Mouse (Mus musculus): Measurements from ENCODE around the gene Ksr1. TPM values are rescaled to one million over a fixed set of nuclear protein-coding genes. Genes with fewer than 3 reads are reported as not detected.

Ksr1 gene
- polyA plus RNA-seq (2017; shearing (Covaris generic)), result 4.0 TPM

DNA sequence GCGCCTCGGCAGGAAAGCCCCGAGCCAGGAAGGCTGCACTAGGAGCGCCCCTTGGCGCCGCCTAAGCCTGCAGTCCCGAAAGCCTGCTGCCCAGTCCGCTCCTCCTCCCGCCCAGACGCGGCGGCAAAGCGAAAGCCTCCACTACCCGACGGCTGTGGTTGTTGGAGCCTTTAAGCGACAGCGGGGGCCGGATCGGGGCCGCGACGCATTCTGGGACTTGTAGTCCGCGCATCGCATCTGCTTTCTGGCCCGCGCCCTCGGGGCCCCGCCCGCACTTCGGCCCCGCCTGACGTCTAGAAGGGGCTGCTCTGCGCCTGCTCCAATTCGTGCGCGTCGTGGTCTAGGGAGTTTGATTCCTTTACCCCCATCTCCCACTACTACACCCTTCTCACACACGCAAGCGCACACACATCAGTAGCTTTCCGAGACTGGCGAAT lies at the start of gene Ksr1:
TSS of gene Ksr1 (minus strand) at position 77 of the 437 bp plus-strand sequence.

DNA sequence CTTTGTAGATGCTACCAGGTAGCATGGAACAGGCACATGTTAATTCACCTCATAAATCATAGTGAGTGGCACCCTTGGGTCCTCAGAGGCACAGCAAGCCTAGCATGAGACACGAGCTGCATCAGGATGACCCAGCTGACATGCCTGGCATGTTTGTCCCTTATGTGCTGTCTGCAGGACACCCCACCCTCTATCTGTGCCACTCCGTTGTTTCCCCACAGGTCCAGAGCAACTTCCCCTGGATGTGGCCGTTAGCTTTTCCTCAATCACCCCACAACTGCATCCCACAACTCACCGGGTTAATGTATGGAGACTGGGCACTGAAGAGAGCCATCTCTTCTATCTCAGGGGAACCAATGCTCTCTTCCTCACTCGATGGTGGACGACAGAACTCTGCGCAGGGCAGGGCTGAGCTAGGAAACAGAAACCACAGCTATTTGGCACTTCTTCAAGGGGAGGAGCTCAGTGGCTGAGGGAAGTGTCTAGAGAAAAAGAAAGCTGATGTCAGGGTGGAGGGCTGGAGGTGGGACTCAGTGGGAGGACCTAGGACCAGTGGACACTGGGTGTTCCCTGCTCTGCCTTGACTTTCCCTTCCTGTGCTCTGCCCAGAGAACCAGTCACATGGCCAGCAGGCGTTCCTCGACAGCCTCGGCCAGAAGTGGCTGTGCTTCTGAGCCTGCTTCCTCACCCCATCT lies 161.6 kb downstream of the Ksr1 start, which contains the start of gene Lgals9:
TSS of gene Lgals9 (minus strand) at position 464 of the 695 bp plus-strand sequence.

Other genes with a start within 250 kb of the Ksr1 start
- gene Nos2, start 225.6 kb downstream of the Ksr1 start, polyA plus RNA-seq (2017; shearing (Covaris generic)), result 0.18 TPM
- gene Lgals9, start 161.5 kb downstream of the Ksr1 start, polyA plus RNA-seq (2017; shearing (Covaris generic)), result 273 TPM
- gene Wsb1, start 108.3 kb upstream of the Ksr1 start, polyA plus RNA-seq (2017; shearing (Covaris generic)), result 150 TPM
- gene Gm9964, start 150.5 kb upstream of the Ksr1 start, polyA plus RNA-seq (2017; shearing (Covaris generic)), result not detected
- 1.2 TPM for gene Nf1, start 193.3 kb upstream of the Ksr1 start, polyA plus RNA-seq (2017; shearing (Covaris generic))